Mouse (Mus musculus) left cerebral cortex, adult 11 months (tissue): ENCODE measurements around the gene Gch1.
"Not testable (repeated sequence)": the region's sequence is repeated elsewhere in the genome, so short reads cannot be mapped to it uniquely, and the experiment has no call there.

ENCODE experiments used
- DNase-seq: peaks from one replicate; pipeline ENCODE4 v3.0.0; 2022; ENCODE audit warnings: low spot score

The Gch1 gene

DNA sequence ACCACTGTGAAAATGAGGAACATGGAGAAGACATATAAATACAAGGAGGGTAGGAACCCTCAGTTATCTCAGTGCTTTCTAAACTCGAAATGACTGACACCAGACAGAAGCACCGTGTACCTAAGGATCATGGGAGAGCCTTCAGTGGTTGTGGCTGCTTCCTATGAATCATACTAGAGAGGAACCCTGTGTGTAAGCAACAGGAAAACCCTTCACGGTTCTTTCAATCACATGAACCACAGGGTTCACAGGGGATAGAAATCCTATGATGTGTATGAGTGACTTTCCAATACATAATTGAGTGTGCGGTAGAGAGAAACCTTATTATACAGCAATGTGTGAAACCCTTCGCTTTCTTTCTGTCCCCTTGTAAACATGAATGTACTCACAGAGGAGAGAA, 24.1 kb downstream of the Gch1 start:
- no peak for DNase-seq

DNA sequence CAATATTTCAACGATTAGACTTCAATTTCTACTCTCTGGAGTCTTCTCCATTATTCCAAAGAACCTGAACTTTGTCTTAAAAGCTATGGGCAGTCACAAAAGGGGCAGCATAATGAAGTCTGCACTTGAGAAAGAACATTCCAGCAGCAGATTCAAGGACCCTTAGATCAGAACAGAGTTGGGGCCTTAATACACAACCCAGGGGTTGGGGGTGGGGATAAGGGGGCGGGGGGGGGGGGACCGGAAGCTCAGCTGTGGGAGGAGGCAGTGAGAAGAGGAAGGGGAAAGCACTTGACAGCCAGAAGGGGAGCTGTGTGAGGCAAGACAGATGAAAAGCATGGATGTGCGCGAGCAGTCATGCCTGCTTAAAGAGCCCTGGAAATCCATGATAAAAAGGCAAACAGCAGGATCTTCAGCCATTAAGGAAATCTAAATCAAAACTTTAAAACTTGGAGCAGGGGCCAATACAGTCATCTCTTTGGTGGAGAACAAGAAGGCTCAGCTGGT, 27.2 kb downstream of the Gch1 start:
- no peak for DNase-seq

DNA sequence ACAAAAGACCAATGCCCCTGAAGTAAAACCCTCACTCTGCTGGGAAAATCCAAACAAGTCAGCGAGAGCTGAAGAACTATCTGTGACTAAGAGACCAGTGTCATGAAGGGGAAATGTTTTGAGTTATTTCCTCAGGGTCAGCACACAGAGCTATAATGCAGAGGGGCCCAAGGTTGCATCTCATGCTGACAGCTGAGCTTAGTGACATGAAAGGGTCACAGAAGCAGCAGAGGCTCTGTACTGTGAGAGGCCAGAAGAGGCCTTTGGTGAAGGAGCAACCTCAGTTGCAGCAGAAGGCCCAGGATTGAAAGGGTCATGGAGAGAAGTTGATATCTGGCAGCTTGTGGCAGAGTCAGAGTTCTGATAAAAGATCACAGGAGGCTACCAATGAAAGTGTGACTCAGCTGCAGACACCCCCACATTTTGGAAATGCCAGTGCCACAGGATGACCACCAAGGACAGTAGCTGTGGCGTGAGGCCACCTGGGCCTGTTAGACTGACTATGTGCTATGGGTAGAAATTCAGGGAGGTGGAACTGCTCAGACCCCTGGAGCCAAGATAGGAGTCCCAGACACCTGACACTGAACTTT, 29.1 kb downstream of the Gch1 start:
- no peak for DNase-seq

DNA sequence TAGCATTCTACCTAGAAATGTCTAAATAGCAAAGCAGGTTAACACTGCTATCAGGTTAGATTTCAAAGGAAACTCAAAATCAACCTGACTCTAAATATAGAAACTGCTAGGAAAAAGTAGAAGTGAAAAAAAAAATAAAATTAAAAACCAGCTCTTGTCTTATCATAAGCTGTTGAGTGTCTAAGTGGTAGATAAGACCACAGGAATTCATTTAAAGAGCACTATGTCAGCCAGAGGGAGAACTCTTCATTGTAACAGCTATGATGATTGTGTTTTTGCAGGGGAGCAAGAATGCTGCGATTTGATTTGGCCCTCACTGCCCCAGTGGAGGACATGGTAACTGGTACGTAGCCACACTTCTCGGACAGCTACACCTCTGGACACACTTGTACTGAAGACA, 34.9 kb downstream of the Gch1 start:
- DNase-seq = no peak

DNA sequence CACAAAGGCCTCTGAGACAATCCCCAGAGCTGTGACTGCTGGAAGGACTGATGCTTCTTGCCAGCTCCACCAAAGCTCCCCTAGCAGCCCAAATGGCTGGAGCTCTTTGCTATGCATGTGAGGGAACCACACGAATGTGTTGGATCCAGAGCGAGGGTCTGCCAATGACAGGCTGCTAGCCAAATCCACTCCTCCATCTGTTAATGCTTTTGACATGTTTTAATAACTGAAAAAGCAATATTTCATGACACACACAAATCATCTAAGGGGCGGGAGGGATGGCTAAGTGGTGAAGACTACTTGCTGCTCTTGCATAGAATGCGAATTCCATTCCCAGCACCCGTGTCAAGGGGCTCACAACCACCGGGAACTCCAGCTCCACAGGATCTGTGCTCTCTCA, 37.9 kb downstream of the Gch1 start:
- DNase-seq = no peak

DNA sequence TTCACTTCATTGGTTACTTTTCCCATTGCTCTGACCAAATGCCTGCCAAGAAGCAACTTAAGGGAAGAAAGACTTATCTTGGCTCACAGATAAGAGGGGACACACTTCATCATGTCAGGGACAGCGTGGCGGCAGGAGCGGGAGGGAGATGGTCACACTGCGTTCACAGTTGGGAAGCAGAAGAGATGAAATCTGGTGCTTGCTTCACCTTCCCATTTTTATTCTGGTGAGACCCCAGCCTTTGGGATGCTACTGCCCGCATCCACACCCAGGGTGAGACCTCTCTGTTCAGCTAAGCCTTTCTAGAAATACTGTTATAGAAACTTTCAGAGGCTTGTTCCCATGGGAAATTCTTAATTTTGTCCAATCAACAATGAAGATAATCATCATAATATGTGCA, 44.9 kb downstream of the Gch1 start:
- no peak for DNase-seq

DNA sequence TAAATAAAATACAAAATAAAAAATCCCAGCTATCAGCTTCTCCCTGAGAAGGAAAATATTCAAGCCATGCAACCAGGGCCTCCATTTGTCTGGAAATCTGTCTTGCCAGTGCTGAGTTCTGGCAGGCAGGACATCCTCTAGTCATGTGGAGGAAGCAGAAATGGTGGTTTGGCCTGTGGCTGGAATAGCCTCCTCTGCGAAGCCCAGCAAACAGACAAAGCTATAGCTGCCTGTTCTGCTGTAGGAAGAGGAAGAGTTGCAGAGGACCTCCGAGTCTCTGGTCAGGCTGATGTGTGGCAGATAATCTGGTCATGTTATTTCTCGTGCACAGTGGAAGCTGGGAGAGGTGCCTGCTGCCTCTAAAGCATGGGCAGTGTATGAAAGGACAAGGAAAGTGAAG, 50.4 kb downstream of the Gch1 start:
- no peak for DNase-seq

DNA sequence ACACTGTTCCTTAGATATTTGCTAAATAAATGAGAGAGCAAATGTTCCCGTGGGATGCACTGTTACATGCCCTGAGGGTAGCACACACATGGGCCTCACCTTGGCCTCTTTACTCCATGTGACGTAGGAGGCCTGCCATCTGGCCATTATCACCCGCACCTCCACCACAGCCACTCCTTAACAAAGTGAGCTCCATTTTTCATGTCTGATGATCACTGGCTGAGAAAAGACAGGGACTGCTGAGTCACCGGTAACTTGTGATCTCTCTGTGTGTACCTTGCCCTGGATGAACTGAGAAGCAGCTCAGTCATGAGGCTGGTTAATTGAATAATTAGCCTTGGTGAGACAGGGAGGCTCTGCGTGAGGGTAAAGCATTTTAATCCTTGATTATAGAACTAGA, 52.6 kb downstream of the Gch1 start:
- no peak for DNase-seq

DNA sequence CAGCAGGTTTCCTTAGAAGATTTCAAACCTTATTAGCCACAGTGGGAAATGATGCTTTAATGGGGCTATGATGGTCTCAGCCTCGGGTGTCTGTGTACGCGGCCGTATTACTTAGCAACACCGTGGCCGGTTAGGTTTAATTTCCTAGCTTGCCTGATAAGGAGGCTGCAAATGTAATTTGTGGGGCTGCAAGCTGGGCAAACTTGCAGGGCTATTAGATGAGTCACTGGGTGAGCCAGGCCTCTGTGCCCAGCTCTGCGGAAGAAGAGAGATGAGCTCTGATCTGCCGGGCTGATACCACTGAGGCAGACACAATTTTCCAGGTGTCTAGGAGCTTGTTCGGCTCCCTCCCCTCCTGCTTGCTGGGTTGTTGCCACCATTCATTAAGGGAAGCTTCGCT, 55.3 kb downstream of the Gch1 start:
- DNase-seq = no peak

DNA sequence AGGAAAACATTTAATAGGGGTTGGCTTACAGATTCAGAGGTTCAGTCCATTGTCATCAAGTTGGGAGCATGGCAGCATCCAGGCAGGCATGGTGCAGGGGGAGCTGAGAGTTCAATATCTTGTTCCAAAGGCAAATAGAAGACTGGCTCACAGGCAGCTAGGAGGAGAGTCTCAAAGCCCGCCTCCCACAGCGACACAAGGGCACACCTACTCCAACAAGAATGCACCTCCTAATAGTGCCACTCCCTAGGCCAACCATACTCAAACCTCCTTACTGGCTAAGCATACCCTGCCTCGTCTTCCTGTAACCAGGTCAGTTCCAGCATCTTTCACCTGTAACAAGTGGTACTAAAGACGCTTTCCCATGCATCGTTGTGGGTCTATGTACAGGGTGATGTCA, 61.2 kb downstream of the Gch1 start:
- DNase-seq = no peak

DNA sequence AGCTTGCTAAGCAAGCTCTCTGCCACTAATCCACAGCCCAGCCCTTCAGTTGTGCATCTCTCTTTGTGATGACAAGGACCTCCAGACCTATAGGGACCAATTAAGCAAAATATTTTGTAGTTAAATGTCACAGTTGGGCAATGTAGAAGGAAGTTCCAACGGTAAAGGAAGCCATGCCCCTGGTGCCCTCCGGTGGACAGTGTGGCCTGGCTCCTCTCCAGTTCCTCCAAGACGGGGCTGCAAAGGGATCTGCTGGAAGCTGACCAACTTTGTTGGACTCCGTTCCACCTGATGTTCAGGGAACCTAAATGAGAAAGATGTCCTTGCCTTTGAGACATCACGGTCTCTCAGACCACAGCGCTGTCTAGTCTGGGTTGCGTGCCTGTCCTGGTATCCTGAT, 71.7 kb downstream of the Gch1 start:
- DNase-seq = no peak

DNA sequence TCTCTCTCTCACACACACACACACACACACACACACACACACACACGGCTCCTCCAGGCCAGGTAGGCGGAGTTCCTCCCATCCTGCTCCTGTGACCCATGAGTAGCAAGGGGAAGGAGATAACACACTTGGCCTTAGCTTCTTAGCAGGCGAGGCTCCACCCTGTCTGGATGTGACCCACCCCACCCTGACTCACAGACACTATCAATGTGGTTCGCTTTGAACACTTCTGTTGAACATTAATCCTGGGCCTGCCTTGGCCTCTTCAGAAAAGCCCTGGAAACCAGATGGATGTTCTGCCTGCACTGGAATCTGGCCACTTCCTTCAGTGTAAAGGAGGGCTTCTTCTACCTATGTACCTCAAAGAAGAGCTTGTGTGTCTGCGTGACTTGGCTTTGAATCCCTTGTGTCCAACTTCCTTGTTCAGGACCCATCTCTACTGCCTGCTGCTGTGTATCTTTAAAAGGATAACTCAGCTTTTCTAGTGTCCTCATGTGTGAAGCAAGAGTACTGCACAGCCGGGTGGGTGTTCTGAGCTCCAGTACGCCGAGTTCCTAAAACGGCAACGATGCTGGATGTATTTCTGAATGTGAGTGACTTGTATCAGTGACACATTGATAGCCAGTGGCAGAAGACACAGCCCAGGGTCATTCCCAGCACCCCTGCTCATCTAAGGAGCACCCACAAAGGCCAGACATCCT, 73.0 kb downstream of the Gch1 start:
- no peak for DNase-seq

DNA sequence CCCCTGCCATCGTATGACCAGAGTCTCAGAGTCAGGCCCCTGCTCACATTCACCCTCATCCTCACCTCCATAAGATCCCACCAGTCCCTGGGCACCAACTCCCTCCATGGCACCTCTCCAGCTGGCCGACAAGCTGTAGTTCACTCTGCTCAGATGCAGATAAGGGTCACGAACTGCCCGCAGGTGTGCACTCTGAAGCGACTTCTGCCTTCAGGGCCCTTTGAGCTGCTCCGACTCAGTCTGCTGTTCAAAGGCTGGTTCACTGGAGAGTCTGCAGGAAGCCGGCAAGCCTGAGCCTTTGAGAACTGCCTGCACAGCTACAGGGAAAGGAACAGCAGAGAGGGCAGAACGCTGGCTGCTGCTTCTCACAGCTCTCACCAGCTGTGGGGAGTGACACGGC, 74.1 kb downstream of the Gch1 start:
- no peak for DNase-seq

DNA sequence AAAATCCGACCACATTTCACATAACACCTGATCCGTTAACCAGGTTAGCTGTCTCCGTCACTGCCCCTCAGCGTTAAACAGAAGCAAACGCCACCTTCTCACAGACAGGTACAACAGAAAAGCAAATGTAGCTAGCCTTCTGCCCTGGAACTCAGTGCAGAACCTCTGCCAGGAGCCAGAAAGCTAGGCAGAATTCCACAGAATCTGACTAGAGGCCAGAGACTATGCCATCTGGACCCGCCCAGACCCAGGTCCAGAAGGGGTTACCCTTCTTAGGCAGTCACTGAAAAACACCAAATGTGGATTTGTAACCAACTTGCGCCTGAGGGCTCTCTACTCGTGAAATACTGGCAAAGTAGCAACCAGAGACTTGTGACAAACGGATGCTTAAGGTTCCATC, 77.9 kb downstream of the Gch1 start:
- DNase-seq = no peak

DNA sequence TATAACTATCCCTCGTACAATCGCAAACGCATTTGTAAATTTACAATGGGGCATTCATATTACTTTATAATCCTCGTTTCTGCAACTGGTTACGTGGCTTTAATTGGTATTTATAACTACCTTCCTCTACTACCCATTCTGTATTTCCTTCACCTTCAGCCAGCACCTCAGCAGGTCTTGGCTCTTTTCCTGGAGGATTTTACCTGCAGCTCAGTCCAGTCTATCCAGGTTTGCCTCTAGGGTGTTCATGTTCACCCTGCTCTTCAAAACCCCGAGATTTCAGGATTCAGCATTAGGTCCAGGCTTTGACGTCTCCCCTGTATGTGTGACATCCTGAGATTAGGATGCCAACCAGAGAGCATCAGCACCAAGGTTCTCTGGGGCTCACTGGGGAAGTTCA, 78.8 kb downstream of the Gch1 start:
- DNase-seq = not testable (repeated sequence)

DNA sequence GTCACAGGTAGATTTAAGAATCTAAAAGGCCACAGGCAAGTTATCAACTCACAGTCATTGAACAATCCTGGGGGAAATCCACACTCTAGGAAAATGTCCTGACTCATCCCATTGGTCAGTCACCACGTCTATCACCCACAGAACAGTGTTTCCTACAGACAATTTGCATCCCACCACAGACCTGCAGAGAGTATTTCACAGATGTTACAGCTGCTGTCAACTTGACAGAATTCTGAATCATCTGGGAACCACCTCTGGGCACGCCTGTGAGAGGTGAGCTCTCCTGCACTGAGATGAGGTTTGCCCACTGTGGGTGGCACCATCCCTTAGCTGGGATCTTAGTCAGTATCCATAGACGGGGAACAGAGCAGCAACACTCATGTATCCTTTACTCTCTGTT, 81.8 kb downstream of the Gch1 start:
- DNase-seq = no peak

DNA sequence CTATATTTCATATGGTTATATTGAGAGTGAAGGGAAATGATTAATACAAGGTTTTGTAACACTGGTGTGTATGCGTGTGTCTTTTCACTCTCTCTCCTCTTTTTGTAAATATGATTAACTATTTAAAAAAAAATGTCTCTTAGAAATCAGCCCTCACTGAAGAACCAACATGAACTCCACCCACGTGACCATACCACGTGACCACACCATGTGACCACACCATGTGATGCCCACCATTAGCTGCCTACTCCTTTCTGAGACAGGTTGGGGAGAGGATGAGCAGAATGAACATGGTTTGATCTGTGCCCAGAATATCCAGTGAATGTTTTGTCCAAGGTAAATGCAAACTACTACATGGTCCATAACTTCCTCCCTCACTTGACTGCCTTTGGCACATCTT, 83.5 kb downstream of the Gch1 start:
- no peak for DNase-seq

DNA sequence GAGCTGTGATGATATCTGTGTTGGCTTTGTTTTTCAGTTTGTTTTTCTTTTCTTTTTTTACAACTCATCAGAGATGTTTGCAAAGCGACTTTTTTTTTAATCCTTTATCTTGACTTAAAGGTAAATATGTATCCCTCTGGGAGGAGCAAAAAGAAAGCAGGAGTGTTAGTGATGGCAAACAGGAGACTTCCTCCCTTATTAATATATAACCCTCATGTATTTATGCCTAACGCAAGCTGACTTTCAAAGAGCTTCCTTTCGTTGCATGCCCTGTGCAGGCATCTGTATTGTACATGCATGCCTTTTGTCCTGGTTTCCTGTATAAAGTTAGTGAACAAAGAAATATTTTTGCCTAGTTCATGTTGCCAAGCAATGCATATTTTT, 84.0 kb downstream of the Gch1 start:
- DNase-seq = no peak

DNA sequence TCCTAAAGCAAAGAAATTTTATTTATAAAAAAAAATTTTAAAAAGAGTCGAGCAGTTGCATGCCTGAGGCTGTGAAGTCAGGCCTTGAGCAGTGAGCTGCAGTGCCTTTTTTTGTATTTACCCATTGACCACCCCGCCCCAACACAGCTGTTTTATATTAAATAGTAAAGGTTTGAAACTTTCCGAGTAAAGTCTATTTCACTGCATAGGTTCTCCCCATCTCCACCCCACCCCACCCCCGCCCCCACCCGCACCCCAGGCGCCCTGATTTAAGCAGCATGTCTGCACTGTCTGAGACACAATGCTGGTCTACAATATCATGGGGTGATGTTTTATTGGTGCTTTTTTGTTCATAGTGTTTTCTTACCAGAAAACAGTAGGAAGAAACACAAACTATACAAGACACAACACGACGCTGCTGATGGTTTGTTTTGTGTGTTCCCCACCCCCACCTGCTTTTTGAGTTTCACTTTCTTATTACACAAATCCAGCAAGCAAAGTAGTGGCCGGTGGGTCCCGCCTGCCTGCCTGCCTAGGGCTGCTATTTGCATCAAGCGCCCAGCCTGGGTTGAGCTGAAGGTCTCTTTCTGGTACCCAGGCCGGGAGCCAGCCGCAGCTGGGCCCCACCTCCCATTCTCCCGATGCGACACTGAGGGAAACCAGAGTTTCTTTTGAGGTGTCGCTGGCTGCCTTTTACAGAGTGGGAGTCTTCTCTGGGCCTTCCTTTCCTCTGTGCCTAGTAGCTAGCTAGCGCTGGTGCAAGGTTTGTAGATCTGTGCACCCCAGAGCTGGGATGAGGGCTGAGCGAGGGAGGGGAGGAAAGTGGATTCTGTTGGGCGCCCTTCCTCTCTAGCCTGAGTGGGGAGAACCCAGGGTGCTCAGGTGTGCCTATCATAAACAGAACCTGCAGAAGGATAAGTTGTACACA, 84.7 kb downstream of the Gch1 start:
- no peak for DNase-seq
